Mouse (Mus musculus) olfactory bulb, adult 2 months (tissue): ENCODE measurements around the gene Pdss2.

Source experiments
- CTCF ChIP-seq: fragments of 200-500 bp; IDR thresholded peaks from 2 replicates; pipeline ENCODE4 v1.5.1; 2012; ENCODE audit warnings: low read depth, mild to moderate bottlenecking, low read length, moderate library complexity; ENCODE audit not compliant: insufficient read depth
- POLR2A ChIP-seq: fragments of 200-500 bp; IDR thresholded peaks from 2 replicates; pipeline ENCODE4 v1.6.1; 2012; ENCODE audit warnings: mild to moderate bottlenecking, low read depth, low read length, moderate library complexity; ENCODE audit not compliant: insufficient read depth

DNA sequence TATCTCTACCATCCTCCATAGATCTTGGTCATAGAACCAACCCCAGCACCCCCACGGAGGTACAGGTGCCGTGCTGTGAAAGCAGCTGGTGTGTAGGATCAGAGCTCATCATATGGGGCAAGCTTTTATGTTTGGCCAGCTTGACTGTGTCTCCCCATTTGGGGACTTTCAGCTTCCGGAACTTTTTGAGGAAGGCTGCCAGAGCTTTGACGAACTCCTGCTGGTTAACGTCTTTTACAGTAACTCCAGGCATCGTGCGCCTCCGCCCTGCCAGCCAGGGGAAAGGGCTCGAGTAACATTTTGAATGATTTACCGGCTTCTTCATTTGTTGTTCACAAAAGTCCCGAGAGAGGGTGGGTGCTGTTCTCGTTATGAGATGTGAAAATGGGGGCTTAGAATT is 152.4 kb downstream of the Pdss2 start:
- TF ChIP-seq CTCF (no peak), POLR2A (no peak)
